Mouse (Mus musculus) G1E (cell line): ENCODE data around the gene Brca2. TPM values are rescaled to one million over a fixed set of nuclear protein-coding genes. Genes with fewer than 3 reads are reported as not detected.
A peak's percentile ranks its signal among the peaks of the same experiment; 100 is the strongest.

Experiments
- ATAC-seq: 2 replicates; pipeline ENCODE4 v1.8.0; 2016; ENCODE audit warnings: mild to moderate bottlenecking; ENCODE audit not compliant: insufficient number of reproducible peaks, poor library complexity, low FRiP score, severe bottlenecking; ENCODE audit errors: extremely low read depth
- DNase-seq: peaks from one replicate; pipeline ENCODE4 v3.0.0; 2012; ENCODE audit warnings: low spot score
- H3K27me3 ChIP-seq: 2 replicates; pipeline ENCODE4 v1.6.1; 2012; ENCODE audit warnings: mild to moderate bottlenecking, low read length, inconsistent platforms; ENCODE audit not compliant: insufficient read depth
- H3K36me3 ChIP-seq: replicated peaks from 2 replicates; pipeline ENCODE3; 2012; ENCODE audit warnings: mild to moderate bottlenecking, inconsistent platforms
- H3K4me1 ChIP-seq: 2 replicates; pipeline ENCODE4 v1.6.1; 2012; ENCODE audit warnings: low read depth, low read length, inconsistent platforms, mixed read lengths; ENCODE audit not compliant: insufficient read depth
- H3K4me3 ChIP-seq: 2 replicates; pipeline ENCODE4 v1.5.1; 2012; ENCODE audit warnings: low read depth, mild to moderate bottlenecking, inconsistent platforms, low read length, moderate library complexity, mixed read lengths
- H3K9me3 ChIP-seq: replicated peaks from 2 replicates; pipeline ENCODE4 v1.6.1; 2012; ENCODE audit warnings: inconsistent platforms
- CTCF ChIP-seq: IDR thresholded peaks from 2 replicates; pipeline ENCODE4 v1.5.1; 2012; ENCODE audit warnings: low read depth, low read length, inconsistent platforms, mixed read lengths
- GATA1 ChIP-seq: IDR thresholded peaks from 2 replicates; pipeline ENCODE4 v1.6.1; 2012; ENCODE audit warnings: borderline replicate concordance, low read length, inconsistent platforms, mixed read lengths
- GATA2 ChIP-seq: IDR thresholded peaks from 2 replicates; pipeline ENCODE4 v1.6.1; 2012; ENCODE audit warnings: low read depth, low read length, inconsistent platforms, borderline replicate concordance
- POLR2AphosphoS5 ChIP-seq: IDR thresholded peaks from 2 replicates; pipeline ENCODE4 v1.6.1; 2012; ENCODE audit warnings: low read depth, low read length, inconsistent platforms; ENCODE audit not compliant: insufficient replicate concordance
- TAL1 ChIP-seq: conservative IDR thresholded peaks from 2 replicates; pipeline ENCODE4 v1.6.1; 2012; ENCODE audit warnings: low read depth, low read length, inconsistent platforms, mixed read lengths
- polyA plus RNA-seq: library from polyadenylated mRNA; stranded (reverse); fragments of >175 nt; gene quantifications from 2 replicates; pipeline ENCODE4 v1.2.3, GENCODE M21; 2012
- total RNA-seq, 2 experiments: library from RNA; stranded (forward) in 1 of 2; stranded (reverse) in 1 of 2; fragments of 200-1000 nt in 1 of 2; fragments of >200 nt in 1 of 2; fragmentation: Nextera tagmentation in 1 of 2; gene quantifications; 2 replicates each; pipeline ENCODE4 v1.2.3; 2014 to 2017

The Brca2 gene
- total and polyA plus RNA-seq, 3 experiments: 9.0 to 104 (median 39.7) TPM

GRCm38 (mm10) chr5:150495792-150496191 lies 26.6 kb upstream of the Brca2 start:
- no peaks in the 10 kb centered on the region for H3K4me1 ChIP-seq
- peak; percentile 45; the same call in 1 of the 2 replicates for ATAC-seq
- DNase-seq: no peak
- H3K27me3 ChIP-seq: 0 out of 2 replicates have a peak, but pooled peaks cover 3% of the 10 kb centered on the region
- no peak overlapping the region for H3K4me3 ChIP-seq
- H3K36me3 ChIP-seq: no peaks in the 10 kb centered on the region
- no peak for TF ChIP-seq TAL1
- TF ChIP-seq GATA2: no peak
- peak; percentile 68 for TF ChIP-seq CTCF
- H3K9me3 ChIP-seq: no peaks in the 10 kb centered on the region

GRCm38 (mm10) chr5:150510451-150511225 lies 11.8 kb upstream of the Brca2 start:
- ATAC-seq (no peak), DNase-seq (no peak)
- Histone ChIP-seq H3K36me3 (no peaks in the 10 kb centered on the region), H3K9me3 (no peaks in the 10 kb centered on the region), H3K4me3 (no peak overlapping the region), H3K27me3 (0 out of 2 replicates have a peak, but pooled peaks cover 3% of the 10 kb centered on the region), H3K4me1 (no peaks in the 10 kb centered on the region)
- no peak for TF ChIP-seq CTCF
- no peak for TF ChIP-seq TAL1
- no peak for TF ChIP-seq GATA1
- no peak for TF ChIP-seq POLR2AphosphoS5
- TF ChIP-seq GATA2: no peak

GRCm38 (mm10) chr5:150513264-150513663 lies 9.2 kb upstream of the Brca2 start:
- H3K4me1 ChIP-seq: peaks cover 3% of the 10 kb centered on the region; the same call in 1 of the 2 replicates
- ATAC-seq (no peak), DNase-seq (no peak)
- H3K9me3 ChIP-seq: no peaks in the 10 kb centered on the region
- H3K36me3 ChIP-seq: no peaks in the 10 kb centered on the region
- H3K27me3 ChIP-seq: peaks cover 13% of the 10 kb centered on the region
- no peak overlapping the region for H3K4me3 ChIP-seq
- TF ChIP-seq TAL1 (no peak), POLR2AphosphoS5 (no peak), CTCF (no peak), GATA2 (no peak), GATA1 (no peak)

- Histone ChIP-seq H3K27me3 (peaks cover 13% of the 10 kb centered on the region), H3K4me1 (peaks cover 3% of the 10 kb centered on the region; the same call in 1 of the 2 replicates), H3K9me3 (no peaks in the 10 kb centered on the region), H3K4me3 (no peak overlapping the region), H3K36me3 (no peaks in the 10 kb centered on the region)
- TF ChIP-seq CTCF: no peak
- no peak for TF ChIP-seq GATA1
- TF ChIP-seq GATA2: no peak
- no peak for TF ChIP-seq TAL1
- no peak for TF ChIP-seq POLR2AphosphoS5
- ATAC-seq (no peak), DNase-seq (no peak)
Measured at GRCm38 (mm10) chr5:150514027-150514426, 8.4 kb upstream of the Brca2 start.

GRCm38 (mm10) chr5:150518064-150518463 lies 4.4 kb upstream of the Brca2 start, which contains the start of gene Zar1l:
Gene Zar1l (minus strand): TSS chr5:150518164.
- Histone ChIP-seq H3K4me1 (peaks cover 3% of the 10 kb centered on the region), H3K4me3 (no peak within 1 kb of the TSS), H3K9me3 (no peaks in the 10 kb centered on the region), H3K27me3 (peaks cover 13% of the 10 kb centered on the region), H3K36me3 (no peaks in the 10 kb centered on the region)
- DNase-seq (no peak), ATAC-seq (no peak)
- TF ChIP-seq POLR2AphosphoS5 (no peak), CTCF (no peak), GATA2 (no peak), TAL1 (no peak), GATA1 (no peak)

- peaks cover 6% of the 10 kb centered on the region for H3K36me3 ChIP-seq
- DNase-seq: peak; percentile 14
- TF ChIP-seq TAL1 (no peak), GATA1 (no peak), CTCF (0 out of 2 replicates have a peak, but pooled peaks have one; percentile 2), POLR2AphosphoS5 (no peak), GATA2 (no peak)
- no peak for ATAC-seq
- peaks cover 13% of the 10 kb centered on the region for H3K27me3 ChIP-seq
- no peak overlapping the region for H3K4me3 ChIP-seq
- no peaks in the 10 kb centered on the region for H3K9me3 ChIP-seq
- H3K4me1 ChIP-seq: peaks cover 15% of the 10 kb centered on the region
Measured at GRCm38 (mm10) chr5:150519551-150519950, 2.9 kb upstream of the Brca2 start.
